Mouse (Mus musculus) bone marrow, adult 2 months (tissue): Measurements from ENCODE around the gene Efcab11. TPM values are rescaled to one million over a fixed set of nuclear protein-coding genes. Genes with fewer than 3 reads are reported as not detected.
"Not testable (repeated sequence)": the region's sequence is repeated elsewhere in the genome, so short reads cannot be mapped to it uniquely, and the experiment has no call there.

Source experiments
- H3K27ac ChIP-seq: fragments of 200-500 bp; 2 replicates; pipeline ENCODE4 v1.5.1; 2012; ENCODE audit warnings: low read depth, mild to moderate bottlenecking, control low read depth, inconsistent platforms, low read length; ENCODE audit not compliant: control insufficient read depth, poor library complexity, insufficient read depth
- H3K4me1 ChIP-seq: fragments of 200-500 bp; 2 replicates; pipeline ENCODE4 v1.6.1; 2011; ENCODE audit warnings: low read length; ENCODE audit not compliant: control insufficient read depth, insufficient read depth
- H3K4me3 ChIP-seq: fragments of 200-500 bp; replicated peaks from 2 replicates; pipeline ENCODE3; 2011; ENCODE audit warnings: mild to moderate bottlenecking, low read depth, low read length, control low read depth; ENCODE audit not compliant: control insufficient read depth
- CTCF ChIP-seq: fragments of 200-500 bp; IDR thresholded peaks from 2 replicates; pipeline ENCODE4 v1.5.1; 2011; ENCODE audit warnings: low read length, control low read depth; ENCODE audit not compliant: control insufficient read depth, insufficient read depth
- POLR2A ChIP-seq: fragments of 200-500 bp; IDR thresholded peaks from 2 replicates; pipeline ENCODE4 v1.6.1; 2011; ENCODE audit warnings: low read depth, mild to moderate bottlenecking, control low read depth, low read length, borderline replicate concordance; ENCODE audit not compliant: control insufficient read depth
- WGBS: fragments of 180-500 bp; shearing (Covaris S2); methylation state at CpG from one replicate; pipeline ENCODE4 v1.1.7; 2018; 5-methylcytosine and 5-hydroxymethylcytosine counted together
- polyA plus RNA-seq: library from polyadenylated mRNA; stranded (reverse); fragments of >200 nt; gene quantifications from 2 replicates; pipeline ENCODE4 v1.2.4, GENCODE M21; 2011; ENCODE audit warnings: low replicate concordance; ENCODE audit not compliant: missing spikeins, insufficient read depth, insufficient read length

Efcab11 gene
- polyA plus RNA-seq, 1 experiment, result 7.1 TPM

GRCm38 (mm10) chr12:99838109-99838508, 46.1 kb downstream of the Efcab11 start:
- Histone ChIP-seq H3K4me1 (peaks cover 1% of the 10 kb centered on the region), H3K27ac (no peak overlapping the region), H3K4me3 (no peak overlapping the region)
- TF ChIP-seq POLR2A (no peak), CTCF (no peak)
- 80% methylated on average over 11 of the region's 11 CpGs for WGBS

GRCm38 (mm10) chr12:99837528-99837927, 46.7 kb downstream of the Efcab11 start:
- TF ChIP-seq CTCF, result no peak
- TF ChIP-seq POLR2A, result no peak
- Histone ChIP-seq H3K4me3 (no peak overlapping the region), H3K27ac (no peak overlapping the region), H3K4me1 (peaks cover 1% of the 10 kb centered on the region)
- 46% methylated on average over 5 of the region's 5 CpGs for WGBS

GRCm38 (mm10) chr12:99836404-99837131, 47.7 kb downstream of the Efcab11 start:
- H3K27ac ChIP-seq, result no peak overlapping the region
- WGBS, result 36% methylated on average over 20 of the region's 20 CpGs
- peaks cover 1% of the 10 kb centered on the region for H3K4me1 ChIP-seq
- TF ChIP-seq CTCF (no peak), POLR2A (no peak)
- no peak overlapping the region for H3K4me3 ChIP-seq

- TF ChIP-seq CTCF (no peak), POLR2A (no peak)
- Histone ChIP-seq H3K4me3 (no peak overlapping the region), H3K4me1 (peaks cover 1% of the 10 kb centered on the region), H3K27ac (no peak overlapping the region)
- WGBS, result 79% methylated on average over 1 of the region's 1 CpGs
These were observed 50.8 kb downstream of the Efcab11 start for GRCm38 (mm10) chr12:99833476-99833875.

- 84% methylated on average over 4 of the region's 4 CpGs for WGBS
- Histone ChIP-seq H3K4me3 (no peak overlapping the region), H3K27ac (no peak overlapping the region), H3K4me1 (no peaks in the 10 kb centered on the region)
- TF ChIP-seq POLR2A (no peak), CTCF (no peak)
These were observed 61.6 kb downstream of the Efcab11 start for GRCm38 (mm10) chr12:99822591-99822990.

GRCm38 (mm10) chr12:99821309-99821934, 62.8 kb downstream of the Efcab11 start:
- no peak overlapping the region for H3K27ac ChIP-seq
- no peak overlapping the region for H3K4me3 ChIP-seq
- 36% methylated on average over 12 of the region's 12 CpGs for WGBS
- H3K4me1 ChIP-seq, result no peaks in the 10 kb centered on the region
- TF ChIP-seq POLR2A (no peak), CTCF (no peak)

GRCm38 (mm10) chr12:99819186-99819974, 64.9 kb downstream of the Efcab11 start:
- no peak overlapping the region for H3K27ac ChIP-seq
- no peak for TF ChIP-seq CTCF
- no peak for TF ChIP-seq POLR2A
- WGBS, result 68% methylated on average over 4 of the region's 4 CpGs
- no peaks in the 10 kb centered on the region for H3K4me1 ChIP-seq
- no peak overlapping the region for H3K4me3 ChIP-seq

GRCm38 (mm10) chr12:99818006-99818405, 66.2 kb downstream of the Efcab11 start:
- not testable (repeated sequence) for H3K4me1 ChIP-seq, H3K27ac ChIP-seq, H3K4me3 ChIP-seq
- 91% methylated on average over 16 of the region's 16 CpGs for WGBS
